18 mouse cellular contexts compared by ENCODE assay signal in genomic region chr6:15151619-15152018, GRCm38 (mm10).
A peak's percentile ranks its signal among the peaks of the same experiment; 100 is the strongest.
DNase-seq lines count a peak whose midpoint lies in the region; ATAC-seq lines count a peak whose summit lies in the region.
"Had no signal": no experiment of that assay in that cellular context is flagged by ENCODE, and none has a peak within 500 bp of the region (broad histone marks: within the 10 kb centered on the region; RNA-seq: fewer than 3 reads in every experiment).

No protein-coding gene starts in this region.

- H3K9me3 ChIP-seq in hindbrain, embryonic 12.5 days (replicated peaks): no peaks in the 10 kb centered on the region
- H3K9me3 ChIP-seq in hindbrain, embryonic 11.5 days (ENCODE audit: control insufficient read depth, low read length): no peaks in the 10 kb centered on the region
- H3K9me3 ChIP-seq in neural tube, embryonic 12.5 days: no peaks in the 10 kb centered on the region
- no peaks in the 10 kb centered on the region for H3K9me3 ChIP-seq in forebrain, embryonic 16.5 days (ENCODE audit: control insufficient read depth, low read length)
- H3K9me3 ChIP-seq: heart, embryonic 10.5 days had no signal

- H3K27ac ChIP-seq in hindbrain, embryonic 12.5 days: no peak overlapping the region
- no peak overlapping the region for H3K27ac ChIP-seq in hindbrain, embryonic 11.5 days (ENCODE audit: low read depth, low read length)
- H3K27ac ChIP-seq in neural tube, embryonic 12.5 days: no peak overlapping the region
- no peak overlapping the region for H3K27ac ChIP-seq in forebrain, embryonic 16.5 days (ENCODE audit: low read length)
- H3K27ac ChIP-seq: heart, embryonic 10.5 days had no signal

- no peaks in the 10 kb centered on the region for H3K27me3 ChIP-seq in hindbrain, embryonic 12.5 days
- H3K27me3 ChIP-seq in hindbrain, embryonic 11.5 days (ENCODE audit: control insufficient read depth, insufficient read depth, low read length): no peaks in the 10 kb centered on the region
- H3K27me3 ChIP-seq in neural tube, embryonic 12.5 days (replicated peaks): no peaks in the 10 kb centered on the region
- H3K27me3 ChIP-seq in forebrain, embryonic 16.5 days (replicated peaks; ENCODE audit: control insufficient read depth, insufficient read depth, low read length): no peaks in the 10 kb centered on the region

- no peaks in the 10 kb centered on the region for H3K4me1 ChIP-seq in hindbrain, embryonic 12.5 days
- no peaks in the 10 kb centered on the region for H3K4me1 ChIP-seq in hindbrain, embryonic 11.5 days (replicated peaks; ENCODE audit: control insufficient read depth, insufficient read depth, low read length)
- no peaks in the 10 kb centered on the region for H3K4me1 ChIP-seq in neural tube, embryonic 12.5 days
- H3K4me1 ChIP-seq in forebrain, embryonic 16.5 days (replicated peaks; ENCODE audit: control insufficient read depth, insufficient read depth, low read length): no peaks in the 10 kb centered on the region
- H3K4me1 ChIP-seq: heart, embryonic 10.5 days had no signal

- WGBS in hindbrain, embryonic 12.5 days: 47% methylated on average over 3 of the region's 3 CpGs
- 74% methylated on average over 3 of the region's 3 CpGs for WGBS in hindbrain, embryonic 11.5 days
- 36% methylated on average over 3 of the region's 3 CpGs for WGBS in neural tube, embryonic 12.5 days
- 15% methylated on average over 3 of the region's 3 CpGs for WGBS in forebrain, embryonic 16.5 days

- no peak overlapping the region for H3K4me3 ChIP-seq in hindbrain, embryonic 12.5 days
- no peak overlapping the region for H3K4me3 ChIP-seq in hindbrain, embryonic 11.5 days (ENCODE audit: low read depth, low read length)
- H3K4me3 ChIP-seq in neural tube, embryonic 12.5 days: no peak overlapping the region
- no peak overlapping the region for H3K4me3 ChIP-seq in forebrain, embryonic 16.5 days (replicated peaks; ENCODE audit: low read length)
- H3K4me3 ChIP-seq: heart, embryonic 10.5 days had no signal

- H3K9ac ChIP-seq in hindbrain, embryonic 12.5 days: no peak overlapping the region
- H3K9ac ChIP-seq in hindbrain, embryonic 11.5 days (ENCODE audit: low read depth, low read length): no peak overlapping the region
- H3K9ac ChIP-seq in neural tube, embryonic 12.5 days: no peak overlapping the region
- H3K9ac ChIP-seq in forebrain, embryonic 16.5 days (replicated peaks; ENCODE audit: low read depth, low read length): no peak overlapping the region

- DNase-seq in hindbrain, embryonic 11.5 days (ENCODE audit: low spot score): no peak
- DNase-seq in neural tube, embryonic 10.5 days (ENCODE audit: extremely low spot score, low spot score): no peak
- peak; percentile 70 for DNase-seq in retina, postnatal 1 day
- DNase-seq in layer of hippocampus, postnatal 36 days: no peak
- DNase-seq: adrenal gland, adult 2 months; cerebellum, adult 8-10 months; gastrocnemius, postnatal 10 days; heart, postnatal 4 days; kidney, adult 18-20 months; kidney, postnatal 4 days; lung, postnatal 4 days; thymus, postnatal 25 days had no signal

- H3K4me2 ChIP-seq in hindbrain, embryonic 12.5 days (replicated peaks): no peak overlapping the region
- no peak overlapping the region for H3K4me2 ChIP-seq in hindbrain, embryonic 11.5 days (replicated peaks; ENCODE audit: low read depth, low read length)
- H3K4me2 ChIP-seq in neural tube, embryonic 12.5 days (replicated peaks): no peak overlapping the region
- no peak overlapping the region for H3K4me2 ChIP-seq in forebrain, embryonic 16.5 days (ENCODE audit: low read length)

- ATAC-seq in hindbrain, embryonic 12.5 days (ENCODE audit: low FRiP score): peak; percentile 52
- no peak for ATAC-seq in hindbrain, embryonic 11.5 days (ENCODE audit: low FRiP score)
- peak; percentile 37 for ATAC-seq in neural tube, embryonic 12.5 days (ENCODE audit: low FRiP score, low read depth)
- ATAC-seq in forebrain, embryonic 16.5 days: 0 out of 2 replicates have a peak, but pooled peaks have one; percentile 15
- ATAC-seq in monocyte, adult 5-6 weeks (replicated peaks; ENCODE audit: insufficient number of reproducible peaks, low FRiP score, low TSS enrichment, poor library complexity, severe bottlenecking): no peak
- ATAC-seq: inflammation-experienced regulatory T-cells, adult 6 months had no signal

- H3K36me3 ChIP-seq in hindbrain, embryonic 12.5 days: no peaks in the 10 kb centered on the region
- H3K36me3 ChIP-seq in hindbrain, embryonic 11.5 days (ENCODE audit: control insufficient read depth, insufficient read depth, low read length): no peaks in the 10 kb centered on the region
- H3K36me3 ChIP-seq in neural tube, embryonic 12.5 days: no peaks in the 10 kb centered on the region
- no peaks in the 10 kb centered on the region for H3K36me3 ChIP-seq in forebrain, embryonic 16.5 days (ENCODE audit: control insufficient read depth, insufficient read depth)
- H3K36me3 ChIP-seq: heart, embryonic 10.5 days had no signal

Comparison
In these comparisons a context has a peak if more than half of its experiments do, and no peak if none do; other contexts are left out.
1. ATAC-seq: peak in hindbrain, embryonic 12.5 days (single experiment), neural tube, embryonic 12.5 days (single experiment) and forebrain, embryonic 16.5 days (single experiment); none in hindbrain, embryonic 11.5 days (single experiment) and monocyte, adult 5-6 weeks (single experiment).